Mouse (Mus musculus) lung, postnatal 0 days (tissue): Measurements from ENCODE around the gene Tarbp2. TPM values are rescaled to one million over a fixed set of nuclear protein-coding genes. Genes with fewer than 3 reads are reported as not detected.
A peak's percentile ranks its signal among the peaks of the same experiment; 100 is the strongest.

Experiments
- ATAC-seq: fragments of 200-750 bp; cut with Nextera tagmentation; 2 replicates; pipeline ENCODE4 v1.8.0; 2017; ENCODE audit warnings: moderate library complexity
- DNase-seq: peaks from one replicate; pipeline ENCODE4 v3.0.0-alpha.2; 2016; ENCODE audit warnings: low spot score
- H3K27ac ChIP-seq: fragments of 300-500 bp; sonication (generic); 2 replicates; pipeline ENCODE4 v1.5.1; 2014; ENCODE audit warnings: antibody characterized with exemption, mild to moderate bottlenecking, low read length, mixed read lengths
- H3K27me3 ChIP-seq: fragments of 300-500 bp; sonication (generic); replicated peaks from 2 replicates; pipeline ENCODE4 v1.6.1; 2014; ENCODE audit warnings: low read length, mixed read lengths; ENCODE audit not compliant: insufficient read depth
- H3K36me3 ChIP-seq: fragments of 300-500 bp; sonication (generic); 2 replicates; pipeline ENCODE4 v1.6.1; 2014; ENCODE audit warnings: low read length, mixed read lengths; ENCODE audit not compliant: insufficient read depth
- H3K4me1 ChIP-seq: fragments of 300-500 bp; sonication (generic); 2 replicates; pipeline ENCODE4 v1.6.1; 2014; ENCODE audit warnings: antibody characterized with exemption, low read depth, low read length, mixed read lengths; ENCODE audit not compliant: insufficient read depth
- H3K4me2 ChIP-seq: fragments of 300-500 bp; sonication (generic); replicated peaks from 2 replicates; pipeline ENCODE4 v1.6.1; 2014; ENCODE audit warnings: low read depth, mild to moderate bottlenecking, low read length, moderate library complexity, mixed read lengths
- H3K4me3 ChIP-seq: fragments of 300-500 bp; sonication (generic); 2 replicates; pipeline ENCODE4 v1.5.1; 2014; ENCODE audit warnings: low read depth, low read length
- H3K9ac ChIP-seq: fragments of 300-500 bp; sonication (generic); replicated peaks from 2 replicates; pipeline ENCODE4 v1.6.1; 2014; ENCODE audit warnings: low read depth, mild to moderate bottlenecking
- H3K9me3 ChIP-seq: fragments of 300-500 bp; sonication (generic); 2 replicates; pipeline ENCODE4 v1.6.1; 2016; ENCODE audit warnings: low read length, mixed read lengths
- CTCF ChIP-seq: IDR thresholded peaks from 2 replicates; pipeline ENCODE4 v1.5.1; 2016; ENCODE audit warnings: antibody characterized with exemption, mild to moderate bottlenecking
- EP300 ChIP-seq: IDR thresholded peaks from 2 replicates; pipeline ENCODE4 v1.6.1; 2016; ENCODE audit warnings: antibody characterized with exemption, mild to moderate bottlenecking, control low read depth
- WGBS: fragments of 180-500 bp; shearing (Covaris S2); extraction: QIAGEN DNeasy Blood & Tissue Kit; methylation state at CpG from one replicate; pipeline ENCODE4 v1.1.7; 2014; 5-methylcytosine and 5-hydroxymethylcytosine counted together
- polyA plus RNA-seq: library from polyadenylated mRNA; unstranded; fragments of >200 nt; fragmentation: Nextera tagmentation; extraction: Ambion mirVana; gene quantifications from 2 replicates; pipeline ENCODE4 v1.2.1, GENCODE M21; 2015

The Tarbp2 gene
- polyA plus RNA-seq, 1 experiment from 2014 or later, result 42.8 TPM

DNA sequence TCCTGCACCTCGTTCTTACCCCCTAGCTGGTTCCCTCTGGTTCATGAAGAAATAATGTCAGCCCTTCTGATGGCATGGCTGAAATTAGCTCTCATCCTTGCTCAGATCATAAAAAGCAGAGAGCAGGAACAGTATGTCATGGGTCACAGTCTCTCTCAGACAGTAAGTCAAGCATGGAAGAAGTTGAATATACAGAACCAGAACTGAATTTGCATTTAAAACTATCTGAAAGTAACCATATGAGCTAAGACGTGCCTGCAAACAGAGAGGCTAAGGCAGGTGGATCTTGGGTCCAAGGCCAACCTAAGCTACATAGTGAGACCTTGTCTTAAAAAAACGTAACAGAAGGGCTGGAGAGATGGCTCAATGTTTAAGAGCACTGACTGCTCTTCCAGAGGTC is 5.0 kb upstream of the Tarbp2 start:
- H3K9ac ChIP-seq, result no peak overlapping the region
- WGBS, result 79% methylated on average over 3 of the region's 3 CpGs

DNA sequence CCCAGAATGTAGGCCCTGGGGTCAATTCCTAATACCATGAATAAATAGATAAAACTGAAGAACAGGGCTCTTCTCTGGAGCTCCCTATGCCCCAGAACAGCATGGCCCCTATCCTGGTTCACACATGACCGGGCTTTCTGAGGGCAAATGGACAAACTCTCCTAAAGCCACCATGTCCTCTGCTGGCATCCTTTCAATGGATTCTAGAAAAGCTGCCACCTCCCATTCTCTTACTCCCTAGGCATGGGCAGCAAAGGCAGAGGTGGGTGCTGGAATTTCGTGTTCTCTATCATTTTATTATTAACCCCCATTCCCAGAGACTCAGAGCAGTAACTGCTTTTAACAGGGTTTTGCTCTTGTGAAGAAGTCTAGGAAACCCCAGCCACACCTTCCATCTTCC is 2.7 kb upstream of the Tarbp2 start:
- Histone ChIP-seq H3K9me3 (no peaks in the 10 kb centered on the region), H3K27me3 (no peaks in the 10 kb centered on the region), H3K4me1 (no peaks in the 10 kb centered on the region), H3K9ac (no peak overlapping the region), H3K4me2 (no peak overlapping the region), H3K36me3 (no peaks in the 10 kb centered on the region), H3K27ac (no peak overlapping the region), H3K4me3 (no peak overlapping the region)
- no peak for ATAC-seq
- TF ChIP-seq CTCF (no peak), EP300 (no peak)
- WGBS, result 88% methylated on average over 2 of the region's 2 CpGs
- DNase-seq, result no peak

More for the DNA sequence above, 5.0 kb upstream of the Tarbp2 start:
- no peaks in the 10 kb centered on the region for H3K36me3 ChIP-seq
- DNase-seq (no peak), ATAC-seq (no peak)
- H3K4me3 ChIP-seq, result no peak overlapping the region
- TF ChIP-seq CTCF, result no peak
- no peak for TF ChIP-seq EP300
- no peaks in the 10 kb centered on the region for H3K27me3 ChIP-seq
- no peaks in the 10 kb centered on the region for H3K9me3 ChIP-seq
- H3K27ac ChIP-seq, result no peak overlapping the region
- H3K4me1 ChIP-seq, result no peaks in the 10 kb centered on the region; the same call in 1 of the 2 replicates
- no peak overlapping the region for H3K4me2 ChIP-seq

DNA sequence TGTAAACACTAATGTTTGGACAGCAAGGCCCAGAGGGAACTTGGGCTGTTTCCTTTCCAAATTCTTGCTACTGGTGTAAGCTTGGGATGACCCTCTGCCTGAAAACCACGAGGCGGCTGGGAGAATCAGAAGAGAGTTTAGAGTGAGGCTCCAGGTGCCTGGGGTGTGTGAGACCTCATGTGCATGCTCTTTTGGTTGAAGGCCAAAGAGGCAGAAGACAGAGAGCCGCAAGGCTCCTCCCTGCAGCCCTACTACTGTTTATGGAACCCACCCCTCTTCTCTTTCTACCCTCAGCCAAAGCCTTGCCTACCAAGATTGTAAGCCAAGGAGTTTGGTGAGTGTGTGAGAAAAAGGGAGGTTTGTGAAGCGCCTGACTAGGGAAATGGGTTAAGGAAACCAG is 2.2 kb upstream of the Tarbp2 start:
- Histone ChIP-seq H3K27me3 (no peaks in the 10 kb centered on the region), H3K9ac (no peak overlapping the region), H3K27ac (no peak overlapping the region), H3K9me3 (no peaks in the 10 kb centered on the region), H3K4me3 (no peak overlapping the region), H3K4me1 (no peaks in the 10 kb centered on the region), H3K36me3 (no peaks in the 10 kb centered on the region), H3K4me2 (peak overlapping the region; percentile 88; the same call in 1 of the 2 replicates)
- DNase-seq, result no peak
- WGBS, result 50% methylated on average over 4 of the region's 4 CpGs
- no peak for ATAC-seq
- no peak for TF ChIP-seq CTCF
- TF ChIP-seq EP300, result no peak

DNA sequence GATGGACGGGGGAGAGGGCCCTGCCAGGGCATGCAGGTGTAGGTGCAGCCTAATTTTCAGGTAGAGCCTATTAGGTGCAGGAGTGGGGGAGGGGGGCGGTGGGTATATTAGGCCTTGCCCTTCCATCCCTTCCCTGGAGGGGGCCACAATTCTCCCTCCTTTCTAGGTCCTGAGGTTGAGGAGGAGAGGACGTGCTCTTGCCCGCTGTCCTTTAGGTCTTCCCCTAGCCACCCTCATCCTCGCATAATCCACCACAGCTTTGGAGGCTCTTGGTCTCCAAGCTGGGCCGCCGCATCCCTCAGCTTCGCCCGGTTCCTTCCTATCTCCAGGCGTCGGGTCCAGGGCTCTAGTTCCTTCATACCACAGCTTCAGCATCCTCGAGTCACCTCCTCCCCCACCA is 1.7 kb upstream of the Tarbp2 start:
- no peaks in the 10 kb centered on the region for H3K9me3 ChIP-seq
- peak overlapping the region; percentile 88 for H3K4me2 ChIP-seq
- H3K4me3 ChIP-seq, result peak overlapping the region; percentile 60
- 0 out of 2 replicates have a peak overlapping the region, but pooled peaks have one; percentile 75 for H3K27ac ChIP-seq
- H3K36me3 ChIP-seq, result no peaks in the 10 kb centered on the region
- TF ChIP-seq EP300, result no peak
- no peak; the same call in 1 of the 2 replicates for TF ChIP-seq CTCF
- no peaks in the 10 kb centered on the region for H3K27me3 ChIP-seq
- WGBS, result 2% methylated on average over 9 of the region's 12 CpGs
- DNase-seq (no peak), ATAC-seq (no peak)
- no peaks in the 10 kb centered on the region for H3K4me1 ChIP-seq
- peak overlapping the region; percentile 43; the same call in 1 of the 2 replicates for H3K9ac ChIP-seq

DNA sequence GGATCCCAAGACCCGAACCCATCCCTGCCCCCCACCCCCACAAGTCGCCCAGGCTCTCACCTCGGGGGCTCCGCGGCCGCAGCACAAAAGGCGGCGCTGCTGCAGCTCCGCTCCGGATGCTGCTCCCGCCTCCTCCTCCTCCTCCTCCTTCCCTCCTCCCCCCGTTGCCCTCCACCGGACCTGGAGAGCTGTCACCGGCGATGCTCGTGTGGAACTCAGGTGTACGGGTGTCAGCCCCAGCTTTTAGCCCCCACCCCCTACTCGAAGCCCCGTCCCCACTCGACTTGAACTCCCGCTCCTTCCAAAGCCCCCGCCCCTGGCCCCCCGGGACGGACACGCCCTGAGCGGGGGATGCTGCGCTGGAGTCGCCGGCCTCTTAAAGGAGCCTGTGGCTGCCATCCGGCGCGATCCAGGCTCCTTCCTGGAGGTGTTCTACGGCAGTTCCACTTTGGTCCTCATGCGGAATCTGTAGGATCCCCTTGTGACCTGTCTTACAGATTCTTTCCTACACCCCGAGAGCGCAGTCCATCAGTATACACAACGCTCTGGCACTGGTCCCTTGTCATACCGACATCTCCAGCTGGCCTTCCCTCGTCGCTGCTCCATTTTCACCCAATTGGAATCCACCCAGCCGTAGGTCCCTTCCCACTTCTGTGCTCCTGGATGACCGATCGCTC is 1.1 kb upstream of the Tarbp2 start, which contains the start of gene Map3k12:
Gene Map3k12, minus strand, starts transcription at position 337 of the 677 bp plus-strand sequence.
- TF ChIP-seq EP300 (no peak), CTCF (peak; percentile 40)
- no peaks in the 10 kb centered on the region for H3K9me3 ChIP-seq
- DNase-seq, result peak; percentile 81
- H3K27ac ChIP-seq, result peak within 1 kb of the TSS; percentile 75
- no peaks in the 10 kb centered on the region for H3K36me3 ChIP-seq
- H3K4me3 ChIP-seq, result peak within 1 kb of the TSS; percentile 60
- ATAC-seq, result no peak
- WGBS, result under 1% methylated on average over 42 of the region's 43 CpGs
- peak within 1 kb of the TSS; percentile 43 for H3K9ac ChIP-seq
- H3K27me3 ChIP-seq, result no peaks in the 10 kb centered on the region
- H3K4me1 ChIP-seq, result no peaks in the 10 kb centered on the region
- peak within 1 kb of the TSS; percentile 88 for H3K4me2 ChIP-seq

DNA sequence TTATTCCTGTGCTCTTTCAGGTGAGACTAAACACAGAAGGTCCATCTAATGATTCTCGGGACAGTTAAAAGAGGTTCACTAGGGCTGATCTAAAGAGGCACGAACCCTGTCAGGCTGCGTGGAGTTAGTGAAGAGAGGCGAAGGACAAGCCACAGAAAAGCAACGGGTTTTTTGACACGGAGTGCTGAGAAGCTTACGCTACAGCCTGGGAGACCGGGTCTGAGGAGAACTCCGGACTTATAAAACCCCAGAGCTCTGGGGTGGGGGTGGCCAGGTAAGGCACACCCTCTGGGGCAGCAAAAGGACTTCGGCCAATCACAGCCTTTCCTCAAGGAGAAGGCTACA is 389 bp upstream of the Tarbp2 start:
- DNase-seq, result no peak
- H3K9ac ChIP-seq, result peak overlapping the region; percentile 43
- H3K27ac ChIP-seq, result peak overlapping the region; percentile 75
- H3K36me3 ChIP-seq, result no peaks in the 10 kb centered on the region
- H3K4me2 ChIP-seq, result peak overlapping the region; percentile 88
- no peak for ATAC-seq
- no peaks in the 10 kb centered on the region for H3K9me3 ChIP-seq
- under 1% methylated on average over 10 of the region's 10 CpGs for WGBS
- no peaks in the 10 kb centered on the region for H3K27me3 ChIP-seq
- TF ChIP-seq CTCF (no peak), EP300 (0 out of 2 replicates have a peak, but pooled peaks have one; percentile 19)
- H3K4me1 ChIP-seq, result no peaks in the 10 kb centered on the region
- peak overlapping the region; percentile 60 for H3K4me3 ChIP-seq
